Mouse (Mus musculus) kidney, adult 2 months (tissue): ENCODE results near the gene Fam131a.

ENCODE experiments used
- CTCF ChIP-seq: fragments of 200-500 bp; conservative IDR thresholded peaks from 2 replicates; pipeline ENCODE4 v1.5.1; 2011; ENCODE audit warnings: low read depth, mild to moderate bottlenecking, control low read depth, low read length, moderate library complexity, mixed read lengths; ENCODE audit not compliant: insufficient read depth, insufficient read length
- POLR2A ChIP-seq: fragments of 200-500 bp; IDR thresholded peaks from one replicate; pipeline ENCODE4 v1.6.1; 2011; ENCODE audit warnings: low read depth, low read length, control low read depth

GRCm38 (mm10) chr16:20690774-20691173 is 2.3 kb upstream of the Fam131a start:
- TF ChIP-seq CTCF, result no peak
- no peak for TF ChIP-seq POLR2A
